Mouse (Mus musculus) liver, embryonic 14.5 days (tissue): ENCODE measurements around the gene Marcksl1. TPM values are rescaled to one million over a fixed set of nuclear protein-coding genes. Genes with fewer than 3 reads are reported as not detected.
A peak's percentile ranks its signal among the peaks of the same experiment; 100 is the strongest.

ENCODE experiments used
- ATAC-seq: fragments of 200-750 bp; cut with Nextera tagmentation; 2 replicates; pipeline ENCODE4 v1.8.0; 2017; ENCODE audit warnings: moderate number of reproducible peaks, mild to moderate bottlenecking, moderate library complexity; ENCODE audit not compliant: insufficient read depth
- DNase-seq, 3 experiments: peaks; one replicate each; pipeline ENCODE4 v3.0.0-alpha.2; 2012 to 2013; ENCODE audit warnings: low read depth in 3 of 3, low spot score in 3 of 3
- H3K27ac ChIP-seq: fragments of 300-500 bp; sonication (generic); 2 replicates; pipeline ENCODE4 v1.5.1; 2014; ENCODE audit warnings: moderate library complexity, mild to moderate bottlenecking, control low read depth, inconsistent platforms
- H3K27me3 ChIP-seq: fragments of 300-500 bp; sonication (generic); 2 replicates; pipeline ENCODE4 v1.6.1; 2014; ENCODE audit warnings: mild to moderate bottlenecking, low read length, moderate library complexity; ENCODE audit not compliant: control insufficient read depth, insufficient read depth
- H3K36me3 ChIP-seq: fragments of 300-500 bp; sonication (generic); replicated peaks from 2 replicates; pipeline ENCODE4 v1.6.1; 2014; ENCODE audit warnings: low read depth; ENCODE audit not compliant: control insufficient read depth, insufficient read depth
- H3K4me1 ChIP-seq, 2 experiments: fragments of 200-500 bp in 1 of 2; fragments of 300-500 bp in 1 of 2; sonication (generic) in 1 of 2; replicated peaks; 2 replicates each; pipeline ENCODE4 v1.6.1; 2012 to 2014; ENCODE audit warnings: antibody characterized with exemption in 1 of 2, inconsistent platforms in 1 of 2, low read length in 1 of 2; ENCODE audit not compliant: control insufficient read depth in 2 of 2, insufficient read depth in 2 of 2
- H3K4me2 ChIP-seq: fragments of 300-500 bp; sonication (generic); 2 replicates; pipeline ENCODE4 v1.6.1; 2014; ENCODE audit warnings: low read depth, mild to moderate bottlenecking, control low read depth, moderate library complexity
- H3K4me3 ChIP-seq, 2 experiments: fragments of 200-500 bp in 1 of 2; fragments of 300-500 bp in 1 of 2; sonication (generic) in 1 of 2; 2 replicates each; pipeline ENCODE4 v1.5.1; 2012 to 2014; ENCODE audit warnings: low read depth in 2 of 2, low read length in 2 of 2, mild to moderate bottlenecking in 2 of 2, control low read depth in 1 of 2, inconsistent platforms in 1 of 2, moderate library complexity in 1 of 2; ENCODE audit not compliant: insufficient read depth in 1 of 2
- H3K9ac ChIP-seq: fragments of 300-500 bp; sonication (generic); replicated peaks from 2 replicates; pipeline ENCODE4 v1.6.1; 2014; ENCODE audit warnings: mild to moderate bottlenecking, control low read depth, moderate library complexity
- H3K9me3 ChIP-seq: fragments of 300-500 bp; sonication (generic); 2 replicates; pipeline ENCODE4 v1.6.1; 2016; ENCODE audit warnings: low read length, mixed read lengths; ENCODE audit not compliant: control insufficient read depth
- CTCF ChIP-seq: IDR thresholded peaks from 2 replicates; pipeline ENCODE4 v1.5.1; 2016; ENCODE audit warnings: antibody characterized with exemption, low read depth, control low read depth
- EP300 ChIP-seq: IDR thresholded peaks from 2 replicates; pipeline ENCODE4 v1.6.1; 2016; ENCODE audit warnings: antibody characterized with exemption, low read depth
- WGBS: fragments of 180-500 bp; shearing (Covaris S2); extraction: QIAGEN DNeasy Blood & Tissue Kit; methylation state at CpG from one replicate; pipeline ENCODE4 v1.1.7; 2014; ENCODE audit not compliant: insufficient replicate concordance; 5-methylcytosine and 5-hydroxymethylcytosine counted together
- microRNA-seq: library from miRNA; unstranded; fragments of <30 nt; microRNA quantifications from one replicate; pipeline ENCODE4, GENCODE M21; 2016
- polyA plus RNA-seq, 2 experiments: library from polyadenylated mRNA; depleted of rRNA in 1 of 2; stranded (reverse) in 1 of 2; unstranded in 1 of 2; fragments of >200 nt; fragmentation: Nextera tagmentation in 1 of 2; extraction: Ambion mirVana in 1 of 2; gene quantifications; 2 replicates each; pipeline versions ENCODE4 v1.2.1 to v1.2.3; 2012 to 2014

Marcksl1 gene
- polyA plus RNA-seq, 2 experiments = 34.8 to 38.2 TPM

DNA sequence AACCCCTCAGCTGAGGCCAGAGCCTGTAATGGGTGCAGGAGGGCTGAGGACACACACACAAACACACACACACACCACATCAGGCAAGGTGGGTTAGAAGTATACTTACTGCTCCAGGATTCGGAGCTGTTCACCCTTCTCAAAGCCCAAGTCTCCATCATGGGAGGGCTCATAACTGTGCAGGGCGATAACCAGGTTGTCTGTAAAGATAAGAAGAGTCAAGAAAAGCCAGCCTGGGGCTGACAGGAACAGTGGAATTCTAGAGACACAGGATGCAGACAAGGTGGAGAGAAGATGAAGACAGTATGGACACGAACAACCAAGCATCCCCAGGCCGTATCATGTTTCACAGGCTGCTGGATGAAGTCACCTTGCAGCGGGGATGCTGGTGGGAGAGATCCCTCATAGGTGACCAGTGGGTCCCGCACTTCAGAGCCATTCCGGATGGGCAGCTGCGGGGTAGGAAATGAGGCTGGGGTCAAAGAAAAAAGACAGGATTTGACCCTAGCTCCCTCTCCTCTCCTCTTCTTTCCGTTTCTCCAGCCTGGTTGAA is 44.0 kb downstream of the Marcksl1 start:
- peak; percentile 79 to 89 (median 82) for DNase-seq
- H3K9me3 ChIP-seq = no peaks in the 10 kb centered on the region
- WGBS = 62% methylated on average over 9 of the region's 9 CpGs
- peak; percentile 85 for ATAC-seq
- no peak for TF ChIP-seq CTCF
- TF ChIP-seq EP300 = peak; percentile 84
- H3K4me2 ChIP-seq = peak overlapping the region; percentile 82
- H3K4me1 ChIP-seq = peaks cover 34 to 35% of the 10 kb centered on the region in 2 experiments
- no peaks in the 10 kb centered on the region for H3K36me3 ChIP-seq
- H3K9ac ChIP-seq = peak overlapping the region; percentile 61
- H3K27me3 ChIP-seq = peaks cover 13% of the 10 kb centered on the region
- H3K27ac ChIP-seq = peak overlapping the region; percentile 80
- peak overlapping the region; percentile 59 to 82 for H3K4me3 ChIP-seq

DNA sequence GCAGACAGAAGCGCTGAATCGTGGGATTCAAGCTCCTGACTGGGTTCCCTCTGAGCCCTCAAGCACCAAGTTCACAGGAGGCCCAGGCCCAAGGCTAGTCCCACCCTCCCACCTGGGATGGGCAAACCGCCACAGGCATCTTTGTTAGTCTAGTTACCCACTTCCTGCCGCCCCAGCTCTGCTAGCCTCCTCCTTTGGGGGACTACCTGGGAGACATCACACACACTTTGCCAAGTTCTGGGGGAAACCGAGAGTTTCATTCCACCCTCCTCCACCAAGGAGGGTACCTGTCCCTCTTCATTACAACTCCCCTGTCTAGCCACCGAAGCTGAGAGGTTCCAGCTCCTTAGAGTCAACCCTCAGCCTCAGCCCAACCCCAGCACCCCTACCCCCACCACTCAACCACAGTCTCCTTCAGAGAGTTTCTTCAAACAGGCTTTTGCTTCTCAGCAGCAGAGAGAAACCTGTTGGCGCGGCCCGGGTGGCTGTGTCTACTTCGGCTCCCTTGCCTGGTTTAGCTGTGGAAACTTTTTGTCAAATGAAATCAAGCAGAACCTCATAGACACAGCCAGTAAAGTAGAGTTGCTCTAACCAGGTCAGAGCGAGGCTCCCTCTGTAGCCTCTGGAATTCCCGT is 45.1 kb downstream of the Marcksl1 start:
- Histone ChIP-seq H3K4me2 (no peak overlapping the region), H3K27me3 (peaks cover 13% of the 10 kb centered on the region), H3K9ac (0 out of 2 replicates have a peak overlapping the region, but pooled peaks have one; percentile 5), H3K4me1 (peaks cover 34 to 35% of the 10 kb centered on the region in 2 experiments), H3K9me3 (no peaks in the 10 kb centered on the region), H3K4me3 (no peak overlapping the region), H3K36me3 (no peaks in the 10 kb centered on the region), H3K27ac (no peak overlapping the region)
- WGBS = 71% methylated on average over 12 of the region's 12 CpGs
- no peak for TF ChIP-seq EP300
- no peak for TF ChIP-seq CTCF
- no peak for ATAC-seq
- DNase-seq = no peak

DNA sequence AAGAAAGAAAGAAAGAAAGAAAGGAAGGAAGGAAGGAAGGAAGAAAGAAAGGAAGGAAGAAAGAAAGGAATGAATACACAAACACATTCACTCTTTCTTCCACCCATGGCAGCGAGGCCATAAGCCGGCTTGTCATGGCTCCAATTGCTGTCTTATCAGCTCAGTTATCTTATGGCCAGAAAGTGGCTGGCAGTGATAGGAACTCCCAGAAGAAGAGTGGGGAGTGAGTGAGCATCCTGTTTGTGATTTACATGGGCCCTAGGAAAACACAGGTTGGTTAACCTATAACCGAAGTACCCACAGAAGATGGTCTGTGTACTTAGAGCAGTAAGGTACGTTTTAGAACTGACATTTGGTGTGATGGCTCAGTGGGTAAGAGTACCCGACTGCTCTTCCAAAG is 47.8 kb downstream of the Marcksl1 start:
- DNase-seq = no peak
- Histone ChIP-seq H3K36me3 (no peaks in the 10 kb centered on the region), H3K9ac (no peak overlapping the region), H3K9me3 (no peaks in the 10 kb centered on the region), H3K4me3 (no peak overlapping the region), H3K27me3 (no peaks in the 10 kb centered on the region; the same call in 1 of the 2 replicates), H3K4me1 (peaks cover 24 to 25% of the 10 kb centered on the region in 2 experiments), H3K27ac (no peak overlapping the region), H3K4me2 (no peak overlapping the region)
- no peak for ATAC-seq
- WGBS = 42% methylated on average over 5 of the region's 5 CpGs
- TF ChIP-seq CTCF (no peak), EP300 (no peak)

DNA sequence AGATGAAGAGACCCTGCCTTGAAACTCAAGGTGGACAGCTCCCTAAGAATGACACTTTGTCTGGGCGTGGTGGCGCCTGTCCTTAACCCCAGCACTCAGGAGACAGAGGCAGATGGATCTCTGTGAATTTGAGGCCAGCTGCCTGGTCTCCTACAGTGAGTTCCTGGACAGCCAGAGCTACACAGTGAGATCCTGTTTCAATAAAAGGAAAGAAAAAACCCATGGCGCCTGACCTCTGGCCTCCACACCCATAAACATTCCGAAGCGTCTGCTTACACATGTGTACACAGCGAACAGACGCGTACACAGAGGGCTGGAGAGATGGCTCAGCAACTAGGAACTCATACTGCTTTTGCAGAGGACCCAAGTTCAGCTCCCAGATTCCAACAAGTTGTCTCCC is 50.3 kb downstream of the Marcksl1 start:
- no peak overlapping the region for H3K27ac ChIP-seq
- no peaks in the 10 kb centered on the region for H3K36me3 ChIP-seq
- WGBS = 74% methylated on average over 8 of the region's 8 CpGs
- no peak overlapping the region for H3K4me2 ChIP-seq
- H3K9me3 ChIP-seq = no peaks in the 10 kb centered on the region
- DNase-seq (no peak), ATAC-seq (no peak)
- H3K9ac ChIP-seq = no peak overlapping the region
- no peak overlapping the region for H3K4me3 ChIP-seq
- H3K4me1 ChIP-seq = peaks cover 8% of the 10 kb centered on the region in 2 experiments; a peak in 3 of 4 replicates
- TF ChIP-seq CTCF (no peak), EP300 (no peak)
- H3K27me3 ChIP-seq = no peaks in the 10 kb centered on the region; the same call in 1 of the 2 replicates

DNA sequence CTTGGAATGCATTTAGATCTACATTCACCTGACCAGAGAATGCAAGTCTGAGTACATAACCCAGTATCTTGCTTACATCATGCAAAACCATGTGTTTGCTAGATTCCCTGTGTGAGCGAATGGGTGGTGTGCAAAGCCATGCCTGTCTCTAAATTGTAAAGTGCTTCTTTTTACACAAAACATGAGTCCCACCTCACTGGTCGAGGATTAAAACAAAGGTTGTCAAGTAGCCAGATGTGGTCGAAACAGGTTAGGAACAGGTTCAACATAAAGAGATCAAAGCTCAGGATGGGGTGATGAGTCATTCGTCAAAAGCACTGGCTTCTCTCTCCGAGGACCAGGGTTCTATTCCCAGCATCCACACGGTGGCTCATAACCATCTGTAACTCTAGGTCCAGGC is 51.8 kb downstream of the Marcksl1 start:
- no peaks in the 10 kb centered on the region for H3K36me3 ChIP-seq
- no peak overlapping the region for H3K4me2 ChIP-seq
- TF ChIP-seq CTCF = no peak
- no peak for TF ChIP-seq EP300
- no peak overlapping the region for H3K4me3 ChIP-seq
- H3K9ac ChIP-seq = no peak overlapping the region
- no peaks in the 10 kb centered on the region for H3K9me3 ChIP-seq
- ATAC-seq = no peak
- H3K27ac ChIP-seq = no peak overlapping the region
- no peaks in the 10 kb centered on the region; the same call in 1 of the 2 replicates for H3K27me3 ChIP-seq
- no peak for DNase-seq
- WGBS = 65% methylated on average over 6 of the region's 6 CpGs
- H3K4me1 ChIP-seq = peaks cover 8% of the 10 kb centered on the region in 2 experiments; a peak in 3 of 4 replicates

Small RNA genes lying within 50 kb of the gene (microRNA-seq; reads per million reads assigned to microRNA genes)
- gene Mir8119 = not detected

Other genes with a start within 250 kb of the Marcksl1 start
- gene Sync, start 226.0 kb upstream of the Marcksl1 start, polyA plus RNA-seq (2012; rRNA removed) = 0.01 and 0.03 TPM in 2 replicates
- gene Sync, start 226.0 kb upstream of the Marcksl1 start, polyA plus RNA-seq (2014; fragmentation: Nextera tagmentation; extraction: Ambion mirVana) = 0.08 TPM in 1 of 2 replicates, not detected in the other
- 45.8 and 60.8 TPM in 2 replicates for gene Rbbp4, start 178.2 kb upstream of the Marcksl1 start, polyA plus RNA-seq (2012; rRNA removed)
- 241 and 248 TPM in 2 replicates for gene Rbbp4, start 178.2 kb upstream of the Marcksl1 start, polyA plus RNA-seq (2014; fragmentation: Nextera tagmentation; extraction: Ambion mirVana)
- 22.3 and 24.5 TPM in 2 replicates for gene Zbtb8os, start 177.9 kb upstream of the Marcksl1 start, polyA plus RNA-seq (2012; rRNA removed)
- gene Zbtb8os, start 177.9 kb upstream of the Marcksl1 start, polyA plus RNA-seq (2014; fragmentation: Nextera tagmentation; extraction: Ambion mirVana) = 33.2 and 33.8 TPM in 2 replicates
- 1.8 and 2.1 TPM in 2 replicates for gene Zbtb8a, start 135.5 kb upstream of the Marcksl1 start, polyA plus RNA-seq (2012; rRNA removed)
- 0.41 and 1.1 TPM in 2 replicates for gene Zbtb8a, start 135.5 kb upstream of the Marcksl1 start, polyA plus RNA-seq (2014; fragmentation: Nextera tagmentation; extraction: Ambion mirVana)
- gene Zbtb8b, start 72.7 kb upstream of the Marcksl1 start, polyA plus RNA-seq (2012; rRNA removed) = 0.31 and 0.39 TPM in 2 replicates
- 0.80 and 0.91 TPM in 2 replicates for gene Zbtb8b, start 72.7 kb upstream of the Marcksl1 start, polyA plus RNA-seq (2014; fragmentation: Nextera tagmentation; extraction: Ambion mirVana)
- gene Bsdc1, start 52.0 kb upstream of the Marcksl1 start, polyA plus RNA-seq (2012; rRNA removed) = 30.5 and 34.7 TPM in 2 replicates
- 52.1 and 52.4 TPM in 2 replicates for gene Bsdc1, start 52.0 kb upstream of the Marcksl1 start, polyA plus RNA-seq (2014; fragmentation: Nextera tagmentation; extraction: Ambion mirVana)
- not detected in 2 replicates for gene Tssk3, start 22.6 kb upstream of the Marcksl1 start, polyA plus RNA-seq (2012; rRNA removed)
- gene Tssk3, start 22.6 kb upstream of the Marcksl1 start, polyA plus RNA-seq (2014; fragmentation: Nextera tagmentation; extraction: Ambion mirVana) = not detected in 2 replicates
- gene Fam229a, start 22.4 kb upstream of the Marcksl1 start, polyA plus RNA-seq (2012; rRNA removed) = 0.40 and 0.54 TPM in 2 replicates
- gene Fam229a, start 22.4 kb upstream of the Marcksl1 start, polyA plus RNA-seq (2014; fragmentation: Nextera tagmentation; extraction: Ambion mirVana) = 0.37 and 0.44 TPM in 2 replicates
- gene Hdac1, start 29.1 kb downstream of the Marcksl1 start, polyA plus RNA-seq (2012; rRNA removed) = 59.4 and 76.5 TPM in 2 replicates
- gene Hdac1, start 29.1 kb downstream of the Marcksl1 start, polyA plus RNA-seq (2014; fragmentation: Nextera tagmentation; extraction: Ambion mirVana) = 107 and 114 TPM in 2 replicates
- gene Lck, start 60.1 kb downstream of the Marcksl1 start, polyA plus RNA-seq (2012; rRNA removed) = 2.7 and 3.1 TPM in 2 replicates
- gene Lck, start 60.1 kb downstream of the Marcksl1 start, polyA plus RNA-seq (2014; fragmentation: Nextera tagmentation; extraction: Ambion mirVana) = 3.9 TPM in 2 replicates
- 7.6 TPM in 2 replicates for gene Fam167b, start 65.0 kb downstream of the Marcksl1 start, polyA plus RNA-seq (2012; rRNA removed)
- gene Fam167b, start 65.0 kb downstream of the Marcksl1 start, polyA plus RNA-seq (2014; fragmentation: Nextera tagmentation; extraction: Ambion mirVana) = 5.4 and 5.8 TPM in 2 replicates
- gene Eif3i, start 87.1 kb downstream of the Marcksl1 start, polyA plus RNA-seq (2012; rRNA removed) = 223 and 242 TPM in 2 replicates
- gene Eif3i, start 87.1 kb downstream of the Marcksl1 start, polyA plus RNA-seq (2014; fragmentation: Nextera tagmentation; extraction: Ambion mirVana) = 201 and 225 TPM in 2 replicates
- 78.5 and 84.2 TPM in 2 replicates for gene Tmem234, start 87.1 kb downstream of the Marcksl1 start, polyA plus RNA-seq (2012; rRNA removed)
- gene Tmem234, start 87.1 kb downstream of the Marcksl1 start, polyA plus RNA-seq (2014; fragmentation: Nextera tagmentation; extraction: Ambion mirVana) = 108 and 129 TPM in 2 replicates
- 0.28 and 0.47 TPM in 2 replicates for gene Dcdc2b, start 100.7 kb downstream of the Marcksl1 start, polyA plus RNA-seq (2012; rRNA removed)
- 0.19 and 0.61 TPM in 2 replicates for gene Dcdc2b, start 100.7 kb downstream of the Marcksl1 start, polyA plus RNA-seq (2014; fragmentation: Nextera tagmentation; extraction: Ambion mirVana)
- 6.2 and 8.8 TPM in 2 replicates for gene Iqcc, start 105.5 kb downstream of the Marcksl1 start, polyA plus RNA-seq (2012; rRNA removed)
- 7.0 and 9.2 TPM in 2 replicates for gene Iqcc, start 105.5 kb downstream of the Marcksl1 start, polyA plus RNA-seq (2014; fragmentation: Nextera tagmentation; extraction: Ambion mirVana)
- gene Ccdc28b, start 110.4 kb downstream of the Marcksl1 start, polyA plus RNA-seq (2012; rRNA removed) = 5.7 and 12.0 TPM in 2 replicates
- gene Ccdc28b, start 110.4 kb downstream of the Marcksl1 start, polyA plus RNA-seq (2014; fragmentation: Nextera tagmentation; extraction: Ambion mirVana) = 11.0 and 12.4 TPM in 2 replicates
- 12.2 and 17.0 TPM in 2 replicates for gene Txlna, start 127.5 kb downstream of the Marcksl1 start, polyA plus RNA-seq (2012; rRNA removed)
- gene Txlna, start 127.5 kb downstream of the Marcksl1 start, polyA plus RNA-seq (2014; fragmentation: Nextera tagmentation; extraction: Ambion mirVana) = 26.3 and 30.3 TPM in 2 replicates
- gene Kpna6, start 159.2 kb downstream of the Marcksl1 start, polyA plus RNA-seq (2012; rRNA removed) = 8.9 and 10.1 TPM in 2 replicates
- gene Kpna6, start 159.2 kb downstream of the Marcksl1 start, polyA plus RNA-seq (2014; fragmentation: Nextera tagmentation; extraction: Ambion mirVana) = 5.4 and 7.1 TPM in 2 replicates
- 9.3 and 11.3 TPM in 2 replicates for gene Tmem39b, start 183.3 kb downstream of the Marcksl1 start, polyA plus RNA-seq (2012; rRNA removed)
- 5.5 and 6.0 TPM in 2 replicates for gene Tmem39b, start 183.3 kb downstream of the Marcksl1 start, polyA plus RNA-seq (2014; fragmentation: Nextera tagmentation; extraction: Ambion mirVana)
- gene Khdrbs1, start 228.7 kb downstream of the Marcksl1 start, polyA plus RNA-seq (2012; rRNA removed) = 12.5 and 16.7 TPM in 2 replicates
- 24.0 and 28.2 TPM in 2 replicates for gene Khdrbs1, start 228.7 kb downstream of the Marcksl1 start, polyA plus RNA-seq (2014; fragmentation: Nextera tagmentation; extraction: Ambion mirVana)